Mouse (Mus musculus) heart, postnatal 36 days (tissue): Measurements from ENCODE around the gene Olfr152. TPM values are rescaled to one million over a fixed set of nuclear protein-coding genes. Genes with fewer than 3 reads are reported as not detected.

Source experiments
- DNase-seq, 2 experiments: peaks; one replicate each; pipeline ENCODE4 v3.0.0; 2021 to 2022
- intact Hi-C: fragments of 180-260 bp; cut with DNase I; formaldehyde crosslinking; loops from one replicate; pipeline ENCODE4 v1.15.1; 2025
- total RNA-seq, 2 experiments: library from RNA; stranded (reverse); gene quantifications; 2 replicates each; pipeline ENCODE4 v1.2.3; 2021

The Olfr152 gene
- not detected for total RNA-seq

GRCm38 (mm10) chr2:87779183-87779582 is at the start of gene Olfr152:
Gene Olfr152, plus strand, starts transcription at chr2:87779483.
- intact Hi-C loops: no loop called here
- DNase-seq: no peak

- DNase-seq: no peak
- intact Hi-C loops: no loop called here
Observed at GRCm38 (mm10) chr2:87739878-87740277, 39.4 kb upstream of the Olfr152 start, which contains the start of gene Olfr1138. Gene Olfr1138, minus strand, starts transcription at chr2:87739978.

GRCm38 (mm10) chr2:87743452-87743851 is 35.8 kb upstream of the Olfr152 start, which contains the start of gene Olfr1140:
Gene Olfr1140, plus strand, starts transcription at chr2:87743752.
- DNase-seq: no peak

GRCm38 (mm10) chr2:87753891-87754290 is 25.4 kb upstream of the Olfr152 start, which contains the start of gene Olfr1141:
Gene Olfr1141, minus strand, starts transcription at chr2:87753991.
- no peak for DNase-seq
- intact Hi-C loops: no loop called here

More at GRCm38 (mm10) chr2:87743452-87743851, 35.8 kb upstream of the Olfr152 start, which contains the start of gene Olfr1140:
- intact Hi-C loops: no loop called here

GRCm38 (mm10) chr2:87776143-87776542 is 3.1 kb upstream of the Olfr152 start:
- no peak for DNase-seq
- intact Hi-C loops: no loop called here

- no peak for DNase-seq
- intact Hi-C loops: no loop called here
Observed at GRCm38 (mm10) chr2:87800292-87800691, 21.0 kb downstream of the Olfr152 start, which contains the start of gene Olfr1143. Gene Olfr1143, plus strand, starts transcription at chr2:87800592.

- intact Hi-C loops: no loop called here
- no peak for DNase-seq
Observed at GRCm38 (mm10) chr2:87809522-87809921, 30.2 kb downstream of the Olfr152 start, which contains the start of gene Olfr1145. Gene Olfr1145, plus strand, starts transcription at chr2:87809822.

GRCm38 (mm10) chr2:87830233-87830632 is 51.0 kb downstream of the Olfr152 start, which contains the start of gene Olfr1148:
Gene Olfr1148, plus strand, starts transcription at chr2:87830533.
- intact Hi-C loops: no loop called here
- DNase-seq: no peak

Other genes starting within 250 kb of the Olfr152 start
- not detected for gene Olfr153, start 247.7 kb upstream of the Olfr152 start, total RNA-seq
- not detected for gene Olfr1128, start 233.9 kb upstream of the Olfr152 start, total RNA-seq
- not detected for gene Olfr1129, start 205.6 kb upstream of the Olfr152 start, total RNA-seq
- not detected for gene Olfr1130, start 173.3 kb upstream of the Olfr152 start, total RNA-seq
- gene Olfr1131, start 152.4 kb upstream of the Olfr152 start, total RNA-seq: not detected
- gene Olfr1132, start 141.9 kb upstream of the Olfr152 start, total RNA-seq: not detected
- not detected for gene Olfr1133, start 132.1 kb upstream of the Olfr152 start, total RNA-seq
- not detected for gene Olfr1134, start 121.0 kb upstream of the Olfr152 start, total RNA-seq
- gene Olfr1135, start 105.8 kb upstream of the Olfr152 start, total RNA-seq: not detected
- gene Olfr1136, start 85.5 kb upstream of the Olfr152 start, total RNA-seq: not detected
- not detected for gene Olfr1137, start 66.3 kb upstream of the Olfr152 start, total RNA-seq
- gene Olfr1138, start 39.5 kb upstream of the Olfr152 start, total RNA-seq: not detected
- not detected for gene Olfr1140, start 35.7 kb upstream of the Olfr152 start, total RNA-seq
- not detected for gene Olfr1141, start 25.5 kb upstream of the Olfr152 start, total RNA-seq
- gene Olfr1143, start 21.1 kb downstream of the Olfr152 start, total RNA-seq: not detected
- not detected for gene Olfr1145, start 30.3 kb downstream of the Olfr152 start, total RNA-seq
- gene Olfr1148, start 51.0 kb downstream of the Olfr152 start, total RNA-seq: not detected
- not detected for gene Olfr1150-ps1, start 64.5 kb downstream of the Olfr152 start, total RNA-seq
- not detected for gene Olfr1151, start 76.4 kb downstream of the Olfr152 start, total RNA-seq
- not detected for gene Olfr1152, start 87.0 kb downstream of the Olfr152 start, total RNA-seq
- gene Olfr1153, start 115.5 kb downstream of the Olfr152 start, total RNA-seq: not detected
- gene Olfr1154, start 125.7 kb downstream of the Olfr152 start, total RNA-seq: not detected
- gene Olfr1155, start 165.7 kb downstream of the Olfr152 start, total RNA-seq: not detected
- not detected for gene Olfr1156, start 173.6 kb downstream of the Olfr152 start, total RNA-seq
- not detected for gene Olfr1157, start 188.8 kb downstream of the Olfr152 start, total RNA-seq
- gene Olfr74, start 195.2 kb downstream of the Olfr152 start, total RNA-seq: not detected
- gene Olfr1158, start 210.6 kb downstream of the Olfr152 start, total RNA-seq: not detected
- not detected for gene Olfr1160, start 228.8 kb downstream of the Olfr152 start, total RNA-seq
- gene Olfr1161, start 243.3 kb downstream of the Olfr152 start, total RNA-seq: not detected